Comparison of ENCODE assay signal across 10 mouse cellular contexts in genomic region chr6:125353221-125353620, GRCm38 (mm10). TPM values are rescaled to one million over a fixed set of nuclear protein-coding genes. Genes with fewer than 3 reads are reported as not detected.
DNase-seq lines count a peak whose midpoint lies in the region; ATAC-seq and TF ChIP-seq lines count a peak whose summit lies in the region.
"Had no signal": no experiment of that assay in that cellular context is flagged by ENCODE, and none has a peak within 500 bp of the region (broad histone marks: within the 10 kb centered on the region; RNA-seq: fewer than 3 reads in every experiment).

No protein-coding gene starts in this region.

- H3K4me3 ChIP-seq in heart, embryonic 14.5 days (ENCODE audit: control insufficient read depth in 1 of 2, insufficient read depth in 1 of 2, low read depth in 1 of 2, low read length in 2 of 2): no peak overlapping the region
- H3K4me3 ChIP-seq in lung, embryonic 14.5 days (ENCODE audit: low read depth, low read length): no peak overlapping the region
- H3K4me3 ChIP-seq in embryonic fibroblast, embryonic 13.5 days (ENCODE audit: insufficient read depth, low read length): no peak overlapping the region

- no peak for ATAC-seq in heart, embryonic 14.5 days (ENCODE audit: insufficient number of reproducible peaks, insufficient read depth, low FRiP score, low read depth)
- no peak for ATAC-seq in lung, embryonic 14.5 days (ENCODE audit: insufficient read depth)

- 66% methylated on average over 11 of the region's 11 CpGs for WGBS in heart, embryonic 14.5 days
- WGBS in lung, embryonic 14.5 days: 68% methylated on average over 11 of the region's 11 CpGs

- no peak overlapping the region for H3K9ac ChIP-seq in heart, embryonic 14.5 days (ENCODE audit: low read length)
- no peak overlapping the region; the same call in 1 of the 2 replicates for H3K9ac ChIP-seq in lung, embryonic 14.5 days

- H3K4me2 ChIP-seq in heart, embryonic 14.5 days (ENCODE audit: low read length): peak overlapping the region; percentile 55
- peak overlapping the region; percentile 52 for H3K4me2 ChIP-seq in lung, embryonic 14.5 days

- no peak for DNase-seq in heart, postnatal 14 days
- DNase-seq in lung, embryonic 14.5 days: no peak
- DNase-seq in lung, adult 18-20 months: no peak
- peak; percentile 59 for DNase-seq in naive thymus-derived CD4-positive, alpha-beta T cell, adult 2 months (ENCODE audit: low read depth)
- no peak for DNase-seq in adrenal gland, adult (ENCODE audit: inconsistent age in 2 of 2, low spot score in 1 of 2)
- no peak for DNase-seq in cerebellum, postnatal 4 days (ENCODE audit: low spot score in 2 of 2)
- DNase-seq: gastrocnemius, postnatal 25 days; lung, postnatal 4 days had no signal

- peaks cover 45 to 70% of the 10 kb centered on the region in 2 experiments for H3K4me1 ChIP-seq in heart, embryonic 14.5 days (ENCODE audit: control insufficient read depth in 2 of 2, insufficient read depth in 2 of 2, low read length in 2 of 2)
- H3K4me1 ChIP-seq in lung, embryonic 14.5 days (ENCODE audit: insufficient read depth): peaks cover 53% of the 10 kb centered on the region
- H3K4me1 ChIP-seq in embryonic fibroblast, embryonic 13.5 days (ENCODE audit: control insufficient read depth, insufficient read depth, low read length): peaks cover 29% of the 10 kb centered on the region

- no peak for TF ChIP-seq CTCF in lung, embryonic 14.5 days (IDR thresholded peaks at IDR 0.05; ENCODE audit: low read depth)
- no peak for TF ChIP-seq CTCF in embryonic fibroblast, embryonic 13.5 days (IDR thresholded peaks at IDR 0.05; ENCODE audit: borderline replicate concordance, insufficient read depth, low read length)

- no peaks in the 10 kb centered on the region for H3K9me3 ChIP-seq in heart, embryonic 14.5 days (ENCODE audit: control insufficient read depth, low read length)
- no peaks in the 10 kb centered on the region for H3K9me3 ChIP-seq in lung, embryonic 14.5 days (ENCODE audit: low read depth, low read length)

- TF ChIP-seq POLR2A in embryonic fibroblast, embryonic 13.5 days (IDR thresholded peaks at IDR 0.05; ENCODE audit: low read depth, low read length): no peak

- no peaks in the 10 kb centered on the region for H3K27me3 ChIP-seq in heart, embryonic 14.5 days (ENCODE audit: control insufficient read depth, insufficient read depth, low read length)
- no peaks in the 10 kb centered on the region for H3K27me3 ChIP-seq in lung, embryonic 14.5 days (ENCODE audit: insufficient read depth, low read length)

- intact Hi-C loops in heart, postnatal 14 days (cut with DNase I): no loop called here

- H3K36me3 ChIP-seq in heart, embryonic 14.5 days (ENCODE audit: control insufficient read depth, insufficient read depth, low read length): peaks cover 16% of the 10 kb centered on the region
- H3K36me3 ChIP-seq in lung, embryonic 14.5 days (ENCODE audit: insufficient read depth): peaks cover 21% of the 10 kb centered on the region

- 0 out of 4 replicates have a peak overlapping the region, but pooled peaks of 1 of the 2 experiments have one; percentile 74 for H3K27ac ChIP-seq in heart, embryonic 14.5 days (replicated peaks in 1 of 2; ENCODE audit: control insufficient read depth in 1 of 2, insufficient read depth in 1 of 2, low read depth in 2 of 2, low read length in 2 of 2)
- peak overlapping the region; percentile 68; the same call in 1 of the 2 replicates for H3K27ac ChIP-seq in lung, embryonic 14.5 days (ENCODE audit: low read depth)
- peak overlapping the region; percentile 90 for H3K27ac ChIP-seq in embryonic fibroblast, embryonic 13.5 days (ENCODE audit: insufficient read depth, low read length)

RNA-seq across cellular contexts. Expression of gene Tnfrsf1a, which starts 4.1 kb away (rescaled TPM):
- polyA plus RNA-seq in heart, embryonic 14.5 days (2014; fragmentation: Nextera tagmentation; extraction: Ambion mirVana): 41.4 and 43.5 TPM in 2 replicates
- 10 to 100 TPM; 63.4 to 70.7 TPM for total RNA-seq in heart, postnatal 14 days (2021)
- polyA plus RNA-seq in lung, embryonic 14.5 days (2014; fragmentation: Nextera tagmentation; extraction: Ambion mirVana): 82.5 and 83.3 TPM in 2 replicates
- polyA plus RNA-seq in embryonic fibroblast, embryonic 13.5 days (2011; ENCODE audit: insufficient read length, low read depth, missing spikeins): 126 and 140 TPM in 2 replicates

RNA-seq across cellular contexts. Expression of gene Plekhg6, which starts 27.4 kb away (rescaled TPM):
- 0.05 TPM in 1 of 2 replicates, not detected in the other for polyA plus RNA-seq in heart, embryonic 14.5 days (2014; fragmentation: Nextera tagmentation; extraction: Ambion mirVana)
- total RNA-seq in heart, postnatal 14 days (2021): not detected
- 0.22 and 0.51 TPM in 2 replicates for polyA plus RNA-seq in lung, embryonic 14.5 days (2014; fragmentation: Nextera tagmentation; extraction: Ambion mirVana)
- 0.15 TPM in 1 of 2 replicates, not detected in the other for polyA plus RNA-seq in embryonic fibroblast, embryonic 13.5 days (2011; ENCODE audit: insufficient read length, low read depth, missing spikeins)
- total RNA-seq: gastrocnemius, postnatal 25 days had no signal

RNA-seq across cellular contexts. Expression of gene Scnn1a, which starts 32.8 kb away (rescaled TPM):
- 0.65 and 1.00 TPM in 2 replicates for polyA plus RNA-seq in heart, embryonic 14.5 days (2014; fragmentation: Nextera tagmentation; extraction: Ambion mirVana)
- 1 to 10 TPM in 1 of 2 experiments, under 1 TPM in 1; 1.00 to 1.1 TPM for total RNA-seq in heart, postnatal 14 days (2021)
- 1.8 and 2.2 TPM in 2 replicates for polyA plus RNA-seq in lung, embryonic 14.5 days (2014; fragmentation: Nextera tagmentation; extraction: Ambion mirVana)
- polyA plus RNA-seq in embryonic fibroblast, embryonic 13.5 days (2011; ENCODE audit: insufficient read length, low read depth, missing spikeins): 0.48 and 0.70 TPM in 2 replicates

RNA-seq across cellular contexts. Expression of gene Ltbr, which starts 39.5 kb away (rescaled TPM):
- 38.5 and 41.5 TPM in 2 replicates for polyA plus RNA-seq in heart, embryonic 14.5 days (2014; fragmentation: Nextera tagmentation; extraction: Ambion mirVana)
- 10 to 100 TPM; 34.6 to 36.0 TPM for total RNA-seq in heart, postnatal 14 days (2021)
- polyA plus RNA-seq in lung, embryonic 14.5 days (2014; fragmentation: Nextera tagmentation; extraction: Ambion mirVana): 73.7 and 81.7 TPM in 2 replicates
- 67.1 and 77.6 TPM in 2 replicates for polyA plus RNA-seq in embryonic fibroblast, embryonic 13.5 days (2011; ENCODE audit: insufficient read length, low read depth, missing spikeins)
